Mouse (Mus musculus) heart, adult 2 months (tissue): ENCODE measurements around the gene Col24a1.

Experiments used
- CTCF ChIP-seq: fragments of 200-600 bp; IDR thresholded peaks from 2 replicates; pipeline ENCODE4 v1.8.1; 2022; ENCODE audit warnings: antibody characterized with exemption, mild to moderate bottlenecking, moderate library complexity
- POLR2A ChIP-seq: fragments of 200-500 bp; IDR thresholded peaks from 2 replicates; pipeline ENCODE4 v1.6.1; 2011; ENCODE audit warnings: mild to moderate bottlenecking, low read depth, low read length, control low read depth; ENCODE audit not compliant: insufficient read depth

DNA sequence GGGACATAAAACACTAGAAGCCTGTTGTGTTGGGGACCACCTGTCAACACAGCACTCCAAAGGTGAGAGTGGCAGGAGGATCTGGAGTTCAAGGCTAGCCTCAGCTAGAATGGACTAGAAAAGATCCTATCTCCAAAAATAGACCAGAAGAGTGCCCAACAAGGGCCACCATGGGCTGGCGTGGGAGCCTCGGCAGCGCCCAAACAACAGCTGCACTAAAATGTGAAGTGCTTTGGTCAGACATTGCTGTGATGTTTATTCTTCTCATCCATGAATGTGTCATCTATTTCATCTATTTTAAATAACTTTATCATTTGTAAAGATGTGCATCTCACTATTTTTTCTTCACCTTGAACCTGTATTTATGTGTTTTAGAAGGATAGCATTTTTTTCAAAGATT lies 122.1 kb downstream of the Col24a1 start:
- no peak for TF ChIP-seq POLR2A
- TF ChIP-seq CTCF = no peak
